Mouse (Mus musculus): ENCODE results near the gene Cfap54.

- TF ChIP-seq CTCF (IDR thresholded peaks at IDR 0.05; ENCODE audit: borderline replicate concordance, extremely low read depth, insufficient read depth, insufficient read length) (no peak), POLR2A (IDR thresholded peaks at IDR 0.05; ENCODE audit: borderline replicate concordance, extremely low read depth, insufficient read depth, insufficient read length, poor library complexity, severe bottlenecking) (no peak)
Observed at GRCm38 (mm10) chr10:93043195-93043594, 38.2 kb downstream of the Cfap54 start.

Data from brain, embryonic 14.5 days (tissue).